Mouse (Mus musculus) heart, postnatal 0 days (tissue): Measurements from ENCODE around the gene Rnase9. TPM values are rescaled to one million over a fixed set of nuclear protein-coding genes. Genes with fewer than 3 reads are reported as not detected.

Experiments
- ATAC-seq: fragments of 200-750 bp; cut with Nextera tagmentation; 2 replicates; pipeline ENCODE4 v1.8.0; 2017; ENCODE audit warnings: low read depth, moderate number of reproducible peaks, moderate library complexity; ENCODE audit not compliant: insufficient read depth
- DNase-seq: peaks from one replicate; pipeline ENCODE4 v3.0.0-alpha.2; 2016; ENCODE audit warnings: low spot score
- H3K27ac ChIP-seq: fragments of 300-500 bp; sonication (generic); 2 replicates; pipeline ENCODE4 v1.5.1; 2014; ENCODE audit warnings: low read depth, mild to moderate bottlenecking
- H3K27me3 ChIP-seq: fragments of 300-500 bp; sonication (generic); 2 replicates; pipeline ENCODE4 v1.6.1; 2014; ENCODE audit warnings: low read length, mixed read lengths; ENCODE audit not compliant: control insufficient read depth, insufficient read depth
- H3K36me3 ChIP-seq: fragments of 300-500 bp; sonication (generic); replicated peaks from 2 replicates; pipeline ENCODE4 v1.6.1; 2014; ENCODE audit warnings: low read length, mixed read lengths; ENCODE audit not compliant: control insufficient read depth, insufficient read depth
- H3K4me1 ChIP-seq: fragments of 300-500 bp; sonication (generic); 2 replicates; pipeline ENCODE4 v1.6.1; 2014; ENCODE audit warnings: antibody characterized with exemption; ENCODE audit not compliant: control insufficient read depth, insufficient read depth
- H3K4me2 ChIP-seq: fragments of 300-500 bp; sonication (generic); 2 replicates; pipeline ENCODE4 v1.6.1; 2014; ENCODE audit warnings: low read depth, mild to moderate bottlenecking, low read length, moderate library complexity
- H3K4me3 ChIP-seq: fragments of 300-500 bp; sonication (generic); 2 replicates; pipeline ENCODE4 v1.5.1; 2014; ENCODE audit warnings: low read depth, low read length
- H3K9ac ChIP-seq: fragments of 300-500 bp; sonication (generic); replicated peaks from 2 replicates; pipeline ENCODE4 v1.6.1; 2014; ENCODE audit warnings: low read depth, low read length, mixed read lengths
- H3K9me3 ChIP-seq: fragments of 300-500 bp; sonication (generic); replicated peaks from 2 replicates; pipeline ENCODE4 v1.6.1; 2016; ENCODE audit warnings: low read length; ENCODE audit not compliant: control insufficient read depth
- CTCF ChIP-seq: IDR thresholded peaks from 2 replicates; pipeline ENCODE4 v1.5.1; 2016; ENCODE audit warnings: antibody characterized with exemption, control low read depth, low read depth
- EP300 ChIP-seq: IDR thresholded peaks from 2 replicates; pipeline ENCODE4 v1.6.1; 2016; ENCODE audit warnings: antibody characterized with exemption, low read depth
- WGBS: fragments of 180-500 bp; shearing (Covaris S2); extraction: QIAGEN DNeasy Blood & Tissue Kit; methylation state at CpG from one replicate; pipeline ENCODE4 v1.1.7; 2014; 5-methylcytosine and 5-hydroxymethylcytosine counted together
- polyA plus RNA-seq: library from polyadenylated mRNA; unstranded; fragments of >200 nt; fragmentation: Nextera tagmentation; extraction: Ambion mirVana; gene quantifications from 2 replicates; pipeline ENCODE4 v1.2.1, GENCODE M21; 2015
- total RNA-seq: library from RNA; depleted of rRNA; stranded (reverse); fragments of >200 nt; gene quantifications from 2 replicates; pipeline ENCODE4 v1.2.3, GENCODE M21; 2014; ENCODE audit warnings: low replicate concordance

Gene Rnase9
- total and polyA plus RNA-seq, 2 experiments from 2014 or later, result not detected

- 32% methylated on average over 9 of the region's 9 CpGs for WGBS
- H3K9ac ChIP-seq, result no peak within 1 kb of the TSS
- H3K27ac ChIP-seq, result no peak within 1 kb of the TSS
- no peak within 1 kb of the TSS for H3K4me3 ChIP-seq
- H3K9me3 ChIP-seq, result no peaks in the 10 kb centered on the region
- H3K4me2 ChIP-seq, result no peak within 1 kb of the TSS
- no peak for TF ChIP-seq CTCF
- no peak for TF ChIP-seq EP300
- 0 out of 2 replicates have a peak, but pooled peaks cover under 1% of the 10 kb centered on the region for H3K4me1 ChIP-seq
- DNase-seq, result no peak
- peak; percentile 39; the same call in 1 of the 2 replicates for ATAC-seq
- no peaks in the 10 kb centered on the region for H3K36me3 ChIP-seq
- no peaks in the 10 kb centered on the region for H3K27me3 ChIP-seq
Measured at GRCm38 (mm10) chr14:51057401-51057831, 15.7 kb upstream of the Rnase9 start, which contains the start of gene Rnase12. Gene Rnase12 (minus strand): TSS chr14:51057661.

DNA sequence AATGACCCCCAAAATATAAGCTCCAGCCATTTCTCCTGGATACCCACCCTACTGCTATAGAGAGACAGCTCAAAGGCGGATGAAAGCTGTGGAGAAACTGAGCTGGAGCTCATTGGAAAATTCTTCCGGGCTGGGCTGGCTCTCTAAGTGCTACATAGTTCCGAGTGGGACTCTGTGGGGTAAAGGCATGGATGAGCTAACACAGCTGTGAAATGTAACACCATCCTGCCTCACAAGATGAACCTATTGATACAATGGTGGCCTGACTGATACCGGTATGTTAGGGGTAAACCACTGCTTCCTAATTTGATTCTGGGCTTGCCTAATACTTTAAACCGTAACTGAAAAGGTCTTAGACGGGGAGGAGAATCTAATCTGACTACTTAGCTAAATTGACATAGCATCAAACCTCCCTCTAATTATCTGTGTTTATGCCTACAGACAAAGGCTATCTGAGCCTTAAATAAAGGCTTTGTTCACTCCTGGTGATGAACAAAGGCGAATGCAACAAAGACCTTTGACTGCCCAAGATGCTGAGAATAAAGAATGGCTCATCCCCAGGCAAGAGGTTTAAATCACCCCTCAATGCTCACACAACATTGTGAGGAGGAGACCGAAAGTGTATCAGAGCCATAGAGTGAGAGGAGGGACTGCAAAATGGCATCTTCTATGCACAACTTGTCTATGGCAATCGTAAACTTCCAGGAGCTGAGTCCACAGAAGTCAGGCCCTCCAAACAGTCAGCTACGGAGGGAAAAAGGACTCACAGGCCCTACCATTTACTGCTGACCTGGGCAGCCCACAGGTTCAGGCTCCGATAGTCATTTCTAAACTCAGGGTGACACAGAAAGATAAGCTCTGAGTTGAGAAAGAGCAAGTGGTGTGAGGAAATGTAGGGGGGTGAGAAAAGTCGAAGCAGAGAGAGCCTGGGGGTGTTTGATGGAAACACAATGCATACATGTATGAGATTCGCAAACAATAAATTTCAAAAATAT lies 12.9 kb upstream of the Rnase9 start:
- WGBS, result 73% methylated on average over 13 of the region's 13 CpGs

GRCm38 (mm10) chr14:51053176-51053575 lies 11.5 kb upstream of the Rnase9 start:
- Histone ChIP-seq H3K4me1 (no peaks in the 10 kb centered on the region), H3K9ac (no peak overlapping the region), H3K4me2 (no peak overlapping the region), H3K9me3 (no peaks in the 10 kb centered on the region), H3K36me3 (no peaks in the 10 kb centered on the region), H3K4me3 (no peak overlapping the region), H3K27me3 (no peaks in the 10 kb centered on the region), H3K27ac (no peak overlapping the region)
- TF ChIP-seq EP300 (no peak), CTCF (no peak)
- ATAC-seq (no peak), DNase-seq (no peak)
- 72% methylated on average over 5 of the region's 5 CpGs for WGBS

More for the DNA sequence above, 12.9 kb upstream of the Rnase9 start:
- Histone ChIP-seq H3K36me3 (no peaks in the 10 kb centered on the region), H3K27me3 (no peaks in the 10 kb centered on the region), H3K27ac (no peak overlapping the region), H3K9ac (no peak overlapping the region), H3K9me3 (no peaks in the 10 kb centered on the region), H3K4me3 (no peak overlapping the region), H3K4me2 (no peak overlapping the region), H3K4me1 (no peaks in the 10 kb centered on the region)
- ATAC-seq, result no peak
- no peak for DNase-seq
- TF ChIP-seq CTCF (no peak), EP300 (no peak)

DNA sequence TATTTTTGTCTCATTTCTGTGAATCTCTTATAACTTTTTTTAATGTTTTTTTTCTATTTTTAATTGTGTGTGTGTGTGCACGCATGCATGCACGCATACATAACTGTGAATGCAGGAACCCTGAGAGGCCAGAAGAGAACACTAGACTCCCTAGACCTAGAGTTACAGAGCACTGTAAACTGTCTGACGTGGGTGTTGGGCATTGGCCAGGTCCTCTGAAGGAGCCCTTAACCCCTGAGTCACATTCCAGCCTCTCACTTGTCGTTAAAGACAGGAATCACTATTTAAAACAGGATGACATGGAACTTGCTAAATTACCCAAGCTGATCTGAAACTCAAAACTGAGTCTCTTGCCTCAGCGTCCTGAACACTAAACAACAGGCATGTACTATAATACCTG lies 10.3 kb upstream of the Rnase9 start:
- H3K36me3 ChIP-seq, result no peaks in the 10 kb centered on the region
- DNase-seq (no peak), ATAC-seq (no peak)
- H3K4me3 ChIP-seq, result no peak overlapping the region
- no peaks in the 10 kb centered on the region for H3K9me3 ChIP-seq
- no peak overlapping the region for H3K9ac ChIP-seq
- no peak overlapping the region for H3K4me2 ChIP-seq
- H3K4me1 ChIP-seq, result no peaks in the 10 kb centered on the region
- no peak overlapping the region for H3K27ac ChIP-seq
- TF ChIP-seq EP300, result no peak
- TF ChIP-seq CTCF, result no peak
- WGBS, result 46% methylated on average over 5 of the region's 5 CpGs
- H3K27me3 ChIP-seq, result no peaks in the 10 kb centered on the region

- no peak within 1 kb of the TSS for H3K4me3 ChIP-seq
- H3K9ac ChIP-seq, result no peak within 1 kb of the TSS
- no peak within 1 kb of the TSS for H3K27ac ChIP-seq
- no peaks in the 10 kb centered on the region for H3K4me1 ChIP-seq
- H3K27me3 ChIP-seq, result no peaks in the 10 kb centered on the region
- H3K9me3 ChIP-seq, result no peaks in the 10 kb centered on the region
- H3K4me2 ChIP-seq, result no peak within 1 kb of the TSS
- DNase-seq (no peak), ATAC-seq (no peak)
- WGBS, result 78% methylated on average over 2 of the region's 2 CpGs
- no peaks in the 10 kb centered on the region for H3K36me3 ChIP-seq
- no peak for TF ChIP-seq CTCF
- no peak for TF ChIP-seq EP300
Measured at GRCm38 (mm10) chr14:51050063-51050462, 8.4 kb upstream of the Rnase9 start, which contains the start of gene Rnase11. Gene Rnase11 (minus strand): TSS chr14:51050163.
